Mouse (Mus musculus) layer of hippocampus, postnatal 25 days (tissue): ENCODE measurements around the gene Osbpl3. TPM values are rescaled to one million over a fixed set of nuclear protein-coding genes. Genes with fewer than 3 reads are reported as not detected.

Experiments
- DNase-seq, 2 experiments: peaks; one replicate each; pipeline ENCODE4 v3.0.0; 2022; ENCODE audit warnings: mixed read lengths in 2 of 2, low spot score in 1 of 2; ENCODE audit errors: extremely low spot score in 1 of 2
- total RNA-seq, 2 experiments: library from RNA; stranded (reverse); gene quantifications; 2 replicates each; pipeline ENCODE4 v1.2.3; 2021

The Osbpl3 gene
- total RNA-seq, 2 experiments from 2014 or later = 15.5 to 17.8 TPM

GRCm38 (mm10) chr6:50340226-50340906 lies 115.6 kb downstream of the Osbpl3 start:
- no peak for DNase-seq

GRCm38 (mm10) chr6:50337431-50337830 lies 118.6 kb downstream of the Osbpl3 start:
- DNase-seq = no peak

- DNase-seq = no peak
Observed at GRCm38 (mm10) chr6:50336376-50336775, 119.6 kb downstream of the Osbpl3 start.

- DNase-seq = no peak
Observed at GRCm38 (mm10) chr6:50334846-50335821, 120.9 kb downstream of the Osbpl3 start.

GRCm38 (mm10) chr6:50333346-50333745 lies 122.7 kb downstream of the Osbpl3 start:
- no peak for DNase-seq

- no peak for DNase-seq
Observed at GRCm38 (mm10) chr6:50331477-50331876, 124.5 kb downstream of the Osbpl3 start.

- DNase-seq = no peak
Observed at GRCm38 (mm10) chr6:50329380-50329779, 126.6 kb downstream of the Osbpl3 start.

GRCm38 (mm10) chr6:50328901-50329300 lies 127.1 kb downstream of the Osbpl3 start:
- DNase-seq = no peak

GRCm38 (mm10) chr6:50326192-50326591 lies 129.8 kb downstream of the Osbpl3 start:
- no peak for DNase-seq

- DNase-seq = no peak
Observed at GRCm38 (mm10) chr6:50325485-50325884, 130.5 kb downstream of the Osbpl3 start.

- peak; percentile 23 to 24 for DNase-seq
Observed at GRCm38 (mm10) chr6:50322631-50323030, 133.4 kb downstream of the Osbpl3 start.

- DNase-seq = no peak
Observed at GRCm38 (mm10) chr6:50321739-50322138, 134.3 kb downstream of the Osbpl3 start.

- no peak for DNase-seq
Observed at GRCm38 (mm10) chr6:50318590-50319172, 137.3 kb downstream of the Osbpl3 start.

GRCm38 (mm10) chr6:50318150-50318549 lies 137.9 kb downstream of the Osbpl3 start:
- DNase-seq = no peak

- no peak for DNase-seq
Observed at GRCm38 (mm10) chr6:50316795-50317505, 139.1 kb downstream of the Osbpl3 start.

- DNase-seq = no peak
Observed at GRCm38 (mm10) chr6:50314406-50315071, 141.5 kb downstream of the Osbpl3 start.

GRCm38 (mm10) chr6:50312647-50313046 lies 143.4 kb downstream of the Osbpl3 start:
- DNase-seq = peak; percentile 68 to 71

- peak in 1 of 2 experiments; percentile 65 for DNase-seq
Observed at GRCm38 (mm10) chr6:50309019-50309418, 147.0 kb downstream of the Osbpl3 start.

- DNase-seq = no peak
Observed at GRCm38 (mm10) chr6:50306625-50307024, 149.4 kb downstream of the Osbpl3 start.
